Mouse (Mus musculus) heart, embryonic 16.5 days (tissue): ENCODE measurements around the gene Tle4. TPM values are rescaled to one million over a fixed set of nuclear protein-coding genes. Genes with fewer than 3 reads are reported as not detected.

Source experiments
- ATAC-seq: fragments of 200-750 bp; cut with Nextera tagmentation; replicated peaks from 2 replicates; pipeline ENCODE4 v1.8.0; 2017; ENCODE audit warnings: moderate number of reproducible peaks; ENCODE audit not compliant: insufficient read depth, low FRiP score; ENCODE audit errors: extremely low read depth
- H3K27ac ChIP-seq: fragments of 300-500 bp; sonication (generic); 2 replicates; pipeline ENCODE4 v1.5.1; 2014; ENCODE audit warnings: mild to moderate bottlenecking, low read length, control low read depth, moderate library complexity
- H3K27me3 ChIP-seq: fragments of 300-500 bp; sonication (generic); 2 replicates; pipeline ENCODE4 v1.6.1; 2014; ENCODE audit warnings: low read length, mixed read lengths; ENCODE audit not compliant: control insufficient read depth, insufficient read depth
- H3K36me3 ChIP-seq: fragments of 300-500 bp; sonication (generic); 2 replicates; pipeline ENCODE4 v1.6.1; 2014; ENCODE audit not compliant: control insufficient read depth, insufficient read depth
- H3K4me1 ChIP-seq: fragments of 300-500 bp; sonication (generic); 2 replicates; pipeline ENCODE4 v1.6.1; 2014; ENCODE audit warnings: low read length, mixed read lengths; ENCODE audit not compliant: control insufficient read depth, insufficient read depth
- H3K4me2 ChIP-seq: fragments of 300-500 bp; sonication (generic); 2 replicates; pipeline ENCODE4 v1.6.1; 2014; ENCODE audit warnings: low read depth, mild to moderate bottlenecking, control low read depth, low read length
- H3K4me3 ChIP-seq: fragments of 300-500 bp; sonication (generic); 2 replicates; pipeline ENCODE4 v1.5.1; 2014; ENCODE audit warnings: mild to moderate bottlenecking, control low read depth, low read length
- H3K9ac ChIP-seq: fragments of 300-500 bp; sonication (generic); 2 replicates; pipeline ENCODE4 v1.6.1; 2014; ENCODE audit warnings: low read length, control low read depth
- H3K9me3 ChIP-seq: fragments of 300-500 bp; sonication (generic); replicated peaks from 2 replicates; pipeline ENCODE4 v1.6.1; 2016; ENCODE audit warnings: low read length; ENCODE audit not compliant: control insufficient read depth
- WGBS: fragments of 180-500 bp; shearing (Covaris S2); extraction: QIAGEN DNeasy Blood & Tissue Kit; methylation state at CpG from one replicate; pipeline ENCODE4 v1.1.7; 2014; 5-methylcytosine and 5-hydroxymethylcytosine counted together
- polyA plus RNA-seq: library from polyadenylated mRNA; unstranded; fragments of >200 nt; fragmentation: Nextera tagmentation; extraction: Ambion mirVana; gene quantifications from 2 replicates; pipeline ENCODE4 v1.2.1, GENCODE M21; 2015

Gene Tle4
- polyA plus RNA-seq, 1 experiment from 2014 or later, result 6.0 TPM

DNA sequence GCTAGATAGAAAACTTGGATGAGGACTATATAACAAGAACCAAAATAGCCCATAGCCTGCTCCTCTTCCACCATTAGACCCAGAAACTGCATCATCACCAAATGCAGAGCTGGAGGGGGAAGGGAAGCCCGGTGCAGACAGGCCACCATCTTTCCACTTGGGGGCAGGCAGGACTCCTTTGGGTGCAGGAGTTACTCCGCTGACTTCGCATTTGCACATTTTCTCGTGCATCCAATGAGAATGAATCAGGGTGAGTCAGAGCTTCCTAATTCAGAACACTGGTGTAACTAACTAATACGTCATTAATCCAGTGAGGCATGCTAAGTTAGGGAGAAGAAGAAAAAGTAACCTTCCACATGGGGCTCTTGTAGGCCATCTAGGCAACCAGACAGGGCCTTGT lies 17.0 kb upstream of the Tle4 start:
- Histone ChIP-seq H3K4me3 (no peak overlapping the region), H3K4me1 (no peaks in the 10 kb centered on the region), H3K4me2 (no peak overlapping the region), H3K9ac (no peak overlapping the region), H3K9me3 (no peaks in the 10 kb centered on the region), H3K36me3 (no peaks in the 10 kb centered on the region), H3K27me3 (0 out of 2 replicates have a peak, but pooled peaks cover 3% of the 10 kb centered on the region), H3K27ac (no peak overlapping the region)
- WGBS, result 84% methylated on average over 5 of the region's 5 CpGs
- ATAC-seq, result no peak

DNA sequence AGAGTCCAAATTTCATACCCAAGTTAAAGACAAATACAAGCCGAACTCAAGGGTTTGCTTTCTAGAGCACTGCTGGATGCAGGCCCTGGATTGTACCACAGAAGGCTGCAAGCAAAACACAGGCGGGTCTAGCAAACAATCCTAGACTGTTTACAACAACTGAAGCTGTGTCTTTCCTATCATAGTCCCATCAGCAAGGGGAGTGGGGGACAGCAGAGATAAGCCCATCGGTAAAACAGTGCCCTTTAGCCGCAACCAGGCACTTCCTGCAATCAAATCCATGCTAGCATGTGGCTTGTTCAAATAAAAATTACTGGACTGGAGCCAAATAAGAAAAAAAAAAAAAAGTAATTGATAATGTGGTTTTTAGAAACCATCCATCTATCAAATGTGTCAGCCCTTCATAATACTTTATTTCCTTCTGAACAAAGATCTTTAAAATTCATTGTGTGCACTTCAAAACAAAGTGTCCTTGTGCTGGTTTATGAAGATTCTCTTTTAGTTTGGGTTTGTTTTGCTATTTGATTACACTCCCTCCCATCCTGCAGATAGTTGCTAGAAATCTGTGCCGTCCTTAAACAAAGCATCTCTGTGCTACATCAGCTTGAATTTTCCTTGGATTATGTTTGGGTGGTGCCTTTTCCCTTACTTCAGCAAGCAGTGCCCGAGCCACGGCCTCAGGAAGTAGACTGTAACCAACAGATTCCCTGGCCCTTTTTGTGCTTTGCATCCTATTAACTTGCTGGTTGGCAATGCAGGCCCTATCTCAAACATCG lies 12.9 kb upstream of the Tle4 start:
- Histone ChIP-seq H3K9me3 (no peaks in the 10 kb centered on the region), H3K27ac (no peak overlapping the region), H3K4me2 (no peak overlapping the region), H3K9ac (no peak overlapping the region), H3K4me1 (no peaks in the 10 kb centered on the region), H3K27me3 (0 out of 2 replicates have a peak, but pooled peaks cover 3% of the 10 kb centered on the region), H3K4me3 (no peak overlapping the region), H3K36me3 (no peaks in the 10 kb centered on the region)
- no peak for ATAC-seq
- 55% methylated on average over 8 of the region's 8 CpGs for WGBS

DNA sequence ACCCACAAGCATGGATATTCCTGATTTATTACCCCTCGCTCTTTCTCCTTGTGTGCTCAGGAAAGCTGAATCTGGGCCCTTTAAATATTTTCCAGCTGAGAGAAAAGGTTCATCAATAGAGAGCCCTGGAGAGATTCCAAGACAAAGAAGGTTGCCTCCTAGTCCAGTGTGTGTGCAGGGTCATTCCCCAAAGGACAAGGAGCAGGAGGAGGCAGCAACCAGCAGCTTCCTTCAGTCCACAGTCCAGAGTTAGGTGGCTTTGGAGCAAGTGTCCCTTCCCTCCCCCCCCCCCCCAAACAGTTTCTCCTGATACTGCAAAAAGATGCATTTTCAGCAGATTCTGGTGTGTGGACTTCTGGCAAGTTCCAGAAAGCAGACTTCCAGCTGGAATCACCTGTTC lies 3.0 kb upstream of the Tle4 start:
- no peak overlapping the region for H3K4me2 ChIP-seq
- ATAC-seq, result no peak
- H3K36me3 ChIP-seq, result no peaks in the 10 kb centered on the region
- H3K27ac ChIP-seq, result no peak overlapping the region
- WGBS, result 85% methylated on average over 1 of the region's 1 CpGs
- H3K9ac ChIP-seq, result no peak overlapping the region
- H3K4me3 ChIP-seq, result no peak overlapping the region
- H3K9me3 ChIP-seq, result no peaks in the 10 kb centered on the region
- H3K4me1 ChIP-seq, result peaks cover 6% of the 10 kb centered on the region; the same call in 1 of the 2 replicates
- no peaks in the 10 kb centered on the region for H3K27me3 ChIP-seq

DNA sequence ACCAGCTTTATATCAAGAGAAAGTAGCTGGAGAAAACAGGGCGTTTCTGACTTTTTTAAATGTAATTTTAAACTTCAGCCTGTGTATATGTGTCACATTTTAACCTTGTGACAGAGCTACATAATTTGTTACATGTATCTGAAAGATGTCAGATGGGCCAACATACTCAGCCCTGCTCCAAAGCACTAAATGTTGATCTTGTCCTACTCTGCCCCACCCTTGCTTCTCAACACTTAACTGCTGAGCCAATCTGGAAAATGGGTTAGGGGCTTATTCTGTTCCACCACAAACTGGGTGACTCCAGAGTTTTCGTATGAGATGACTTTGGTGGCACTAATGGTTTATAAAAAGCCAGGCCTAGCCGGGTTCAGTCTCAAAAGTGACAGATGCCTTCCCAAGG lies 2.5 kb upstream of the Tle4 start:
- no peak overlapping the region for H3K9ac ChIP-seq
- no peak overlapping the region for H3K27ac ChIP-seq
- no peak overlapping the region for H3K4me2 ChIP-seq
- peaks cover 9% of the 10 kb centered on the region for H3K4me1 ChIP-seq
- no peaks in the 10 kb centered on the region for H3K27me3 ChIP-seq
- H3K9me3 ChIP-seq, result no peaks in the 10 kb centered on the region
- no peaks in the 10 kb centered on the region for H3K36me3 ChIP-seq
- no peak for ATAC-seq
- WGBS, result 88% methylated on average over 3 of the region's 3 CpGs
- H3K4me3 ChIP-seq, result no peak overlapping the region

DNA sequence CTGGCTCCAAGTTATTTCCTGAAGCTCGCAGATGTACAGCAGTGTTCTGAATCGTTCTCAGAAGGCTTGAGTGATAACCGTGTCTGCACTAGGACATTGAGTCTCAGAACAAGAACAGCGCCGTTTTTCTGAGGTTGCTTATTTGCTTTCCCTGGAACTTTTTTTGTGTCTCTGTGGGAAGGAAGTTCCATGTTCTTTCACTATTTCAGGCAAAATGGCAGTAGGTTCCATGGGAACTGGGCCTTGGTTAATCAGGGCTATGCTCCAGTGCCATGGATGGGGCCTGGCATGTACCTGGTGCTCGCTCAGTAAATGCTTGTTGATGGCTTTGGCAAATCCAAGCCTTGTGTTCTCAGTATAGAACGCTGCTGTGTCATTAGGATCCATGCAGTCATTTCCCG lies 2.0 kb upstream of the Tle4 start:
- H3K4me2 ChIP-seq, result 0 out of 2 replicates have a peak overlapping the region, but pooled peaks have one; percentile 6
- H3K4me3 ChIP-seq, result no peak overlapping the region
- H3K27ac ChIP-seq, result no peak overlapping the region
- no peaks in the 10 kb centered on the region for H3K36me3 ChIP-seq
- no peaks in the 10 kb centered on the region for H3K9me3 ChIP-seq
- H3K27me3 ChIP-seq, result no peaks in the 10 kb centered on the region
- WGBS, result 53% methylated on average over 8 of the region's 8 CpGs
- H3K9ac ChIP-seq, result no peak overlapping the region
- ATAC-seq, result no peak
- H3K4me1 ChIP-seq, result peaks cover 12% of the 10 kb centered on the region

DNA sequence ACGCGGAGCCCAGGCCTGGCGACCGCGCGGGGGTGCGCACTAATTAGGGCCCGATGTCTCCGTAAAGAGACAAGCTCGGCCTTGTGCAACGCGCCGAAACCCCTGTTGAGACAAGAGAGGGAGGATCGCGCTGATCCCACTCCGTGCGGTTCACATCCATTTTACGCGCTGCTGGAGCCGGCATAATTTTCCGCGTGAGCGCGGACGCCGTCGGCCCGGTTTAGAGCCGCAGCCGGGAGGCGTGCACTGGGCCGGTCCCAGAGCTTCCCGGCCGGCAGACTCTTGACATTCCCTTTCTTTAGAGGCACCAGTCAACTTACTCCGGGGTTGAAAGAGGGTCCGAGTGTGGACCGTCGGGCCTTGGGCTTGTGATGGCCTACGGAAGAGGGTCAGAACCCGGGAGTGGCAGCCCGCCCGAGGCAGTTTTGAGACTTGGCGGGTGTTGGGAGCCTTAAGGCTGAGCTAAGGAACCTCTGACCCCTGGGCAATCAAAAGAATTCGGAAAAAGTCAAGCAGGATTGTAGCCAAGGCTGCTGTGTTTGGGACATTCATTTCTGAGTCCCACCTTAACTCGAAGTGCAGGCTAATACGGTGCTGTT lies 938 bp upstream of the Tle4 start:
- peaks cover 15% of the 10 kb centered on the region for H3K4me1 ChIP-seq
- H3K4me2 ChIP-seq, result peak overlapping the region; percentile 74
- peak overlapping the region; percentile 86 for H3K27ac ChIP-seq
- H3K9me3 ChIP-seq, result no peaks in the 10 kb centered on the region
- H3K36me3 ChIP-seq, result no peaks in the 10 kb centered on the region
- no peaks in the 10 kb centered on the region for H3K27me3 ChIP-seq
- WGBS, result under 1% methylated on average over 46 of the region's 46 CpGs
- peak overlapping the region; percentile 74 for H3K9ac ChIP-seq
- peak; percentile 20 for ATAC-seq
- peak overlapping the region; percentile 61 for H3K4me3 ChIP-seq

DNA sequence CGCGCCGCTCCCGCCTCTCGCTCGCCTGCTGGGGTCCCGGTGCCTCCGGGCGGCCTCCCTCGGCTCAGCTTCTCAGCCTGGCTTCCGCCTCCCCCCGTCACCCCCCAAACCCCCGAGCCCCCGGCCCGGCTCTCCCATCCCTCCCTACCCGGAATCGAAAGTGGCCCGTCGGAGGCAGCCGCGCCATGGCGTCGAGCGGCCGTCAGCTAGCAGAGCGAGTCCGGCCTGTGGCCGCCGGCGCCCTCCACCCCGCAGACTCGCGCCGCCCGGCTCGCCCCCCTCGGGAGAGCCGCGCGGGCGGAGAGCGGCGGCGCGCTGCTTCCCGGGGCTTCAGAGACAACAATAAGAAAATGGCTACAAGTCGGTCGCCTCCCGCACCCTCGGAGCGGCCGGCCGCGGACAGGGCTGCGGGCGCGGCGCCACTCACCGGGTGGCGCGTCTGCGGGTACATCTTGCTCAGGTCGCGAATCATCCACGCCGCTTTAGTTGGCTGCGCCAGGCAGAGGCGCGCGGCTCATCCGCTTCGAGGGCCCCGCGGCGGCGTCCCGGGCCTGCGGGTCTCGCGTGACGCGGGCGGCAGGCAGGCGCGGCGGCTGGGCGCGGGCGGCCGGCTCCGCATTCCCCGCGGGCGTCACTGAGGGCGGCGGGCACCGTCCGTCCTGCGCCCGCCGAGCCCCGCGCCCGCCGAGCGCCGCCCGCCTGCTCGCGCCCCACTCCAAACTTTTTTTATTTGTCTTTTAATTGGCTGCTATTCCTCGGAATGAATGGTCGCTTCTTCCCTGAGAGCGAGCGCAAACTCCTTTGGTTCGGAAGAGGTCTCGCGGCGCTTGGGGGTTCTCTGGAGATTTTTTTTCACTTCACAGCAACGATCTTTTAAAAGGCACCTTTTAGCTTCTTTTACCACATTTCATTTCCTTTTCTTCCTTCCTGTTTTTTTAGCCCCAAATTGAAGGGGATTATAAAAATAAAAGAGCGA lies 622 bp downstream of the Tle4 start:
- H3K27ac ChIP-seq, result peak overlapping the region; percentile 93
- peak overlapping the region; percentile 80 for H3K4me3 ChIP-seq
- ATAC-seq, result no peak
- H3K4me2 ChIP-seq, result peak overlapping the region; percentile 62
- no peaks in the 10 kb centered on the region for H3K36me3 ChIP-seq
- WGBS, result under 1% methylated on average over 106 of the region's 120 CpGs
- H3K9ac ChIP-seq, result peak overlapping the region; percentile 91
- H3K27me3 ChIP-seq, result no peaks in the 10 kb centered on the region
- peaks cover 15% of the 10 kb centered on the region for H3K4me1 ChIP-seq
- no peaks in the 10 kb centered on the region for H3K9me3 ChIP-seq

DNA sequence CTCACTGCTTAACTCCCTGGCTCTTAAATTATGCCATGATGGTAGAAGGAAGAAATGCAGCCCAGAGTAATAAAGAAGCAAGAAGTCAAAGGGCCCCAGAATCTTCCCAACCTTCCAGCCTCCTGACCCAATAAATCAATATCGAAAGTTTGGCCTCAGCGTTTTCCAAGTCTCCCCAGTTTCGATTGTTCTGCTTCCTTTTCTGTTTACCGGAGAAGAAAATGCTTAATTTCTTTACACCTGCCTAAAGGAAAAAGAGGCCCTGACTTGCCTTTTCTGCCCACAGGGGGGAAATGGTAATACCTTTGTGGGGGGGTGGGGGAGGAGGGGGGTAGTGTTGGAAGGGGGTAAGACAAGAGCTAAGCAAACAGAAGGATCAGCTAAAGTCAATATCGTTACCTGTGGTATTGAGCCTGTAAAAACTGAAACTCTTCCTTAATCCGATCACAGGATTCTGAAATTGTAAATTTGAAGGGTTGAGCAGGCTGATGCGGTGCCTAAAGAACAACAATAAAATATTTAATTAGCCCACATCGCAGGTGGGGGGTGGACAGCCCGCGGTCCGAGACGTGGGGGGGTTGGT lies 1.4 kb downstream of the Tle4 start:
- Histone ChIP-seq H3K4me2 (peak overlapping the region; percentile 62), H3K27me3 (no peaks in the 10 kb centered on the region), H3K4me3 (peak overlapping the region; percentile 80), H3K9me3 (no peaks in the 10 kb centered on the region), H3K27ac (peak overlapping the region; percentile 93), H3K9ac (peak overlapping the region; percentile 91), H3K4me1 (peaks cover 15% of the 10 kb centered on the region), H3K36me3 (no peaks in the 10 kb centered on the region)
- 1% methylated on average over 12 of the region's 12 CpGs for WGBS
- no peak for ATAC-seq
